Mouse (Mus musculus): Measurements from ENCODE around the gene Nbdy. TPM values are rescaled to one million over a fixed set of nuclear protein-coding genes. Genes with fewer than 3 reads are reported as not detected.

Gene Nbdy
- not detected in 2 replicates for polyA plus RNA-seq (2012; ENCODE audit: insufficient read depth, insufficient read length, low replicate concordance, missing spikeins)

DNA sequence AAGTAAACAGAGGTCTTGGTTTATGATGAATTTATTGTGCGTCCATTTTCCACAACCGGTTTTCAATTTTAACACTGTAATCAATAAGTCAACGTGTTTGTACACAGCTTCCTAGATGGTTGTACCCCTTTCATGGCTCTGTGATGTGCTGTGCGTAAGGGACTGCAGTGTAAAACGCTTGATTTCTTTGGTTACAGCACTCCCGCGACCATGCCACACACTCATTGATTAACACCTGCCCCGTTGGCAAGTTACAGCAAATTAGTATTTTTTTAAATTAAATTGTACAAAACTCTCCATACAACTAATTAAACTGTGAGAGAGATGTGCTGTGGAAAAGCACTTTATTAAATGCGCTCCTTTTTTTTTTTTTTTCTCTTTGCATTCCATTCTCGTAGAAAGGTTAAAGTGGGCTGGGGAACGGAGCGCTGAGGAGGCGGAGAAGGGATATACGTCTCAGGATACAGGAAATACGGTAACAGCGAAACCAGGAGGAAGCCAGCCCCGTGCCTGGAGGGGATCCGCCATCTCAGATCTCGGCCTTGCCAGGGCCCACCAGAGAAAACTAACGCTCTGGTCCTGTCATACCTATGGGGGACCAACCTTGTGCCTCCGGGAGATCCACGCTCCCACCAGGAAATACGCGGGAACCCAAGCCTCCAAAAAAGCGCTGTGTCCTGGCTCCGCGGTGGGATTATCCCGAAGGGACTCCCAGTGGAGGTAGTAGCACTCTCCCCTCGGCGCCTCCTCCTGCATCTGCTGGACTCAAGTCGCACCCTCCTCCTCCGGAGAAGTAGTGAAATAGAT, at the start of gene Nbdy:
Gene Nbdy (plus strand): TSS at position 481 of the 807 bp plus-strand sequence.
- 8% methylated on average over 32 of the region's 32 CpGs for WGBS
- TF ChIP-seq CTCF (IDR thresholded peaks at IDR 0.05; ENCODE audit: insufficient read depth, low read depth, low read length) (no peak), POLR2A (IDR thresholded peaks at IDR 0.05; ENCODE audit: insufficient read depth, low read depth, low read length) (no peak)
- no peaks in the 10 kb centered on the region for H3K4me1 ChIP-seq (ENCODE audit: control insufficient read depth, insufficient read depth, low read length)
- H3K4me3 ChIP-seq (ENCODE audit: insufficient read depth, low read depth, low read length): peak within 1 kb of the TSS; percentile 88
- peak within 1 kb of the TSS; percentile 80 for H3K27ac ChIP-seq (ENCODE audit: insufficient read depth, low read depth, low read length)

DNA sequence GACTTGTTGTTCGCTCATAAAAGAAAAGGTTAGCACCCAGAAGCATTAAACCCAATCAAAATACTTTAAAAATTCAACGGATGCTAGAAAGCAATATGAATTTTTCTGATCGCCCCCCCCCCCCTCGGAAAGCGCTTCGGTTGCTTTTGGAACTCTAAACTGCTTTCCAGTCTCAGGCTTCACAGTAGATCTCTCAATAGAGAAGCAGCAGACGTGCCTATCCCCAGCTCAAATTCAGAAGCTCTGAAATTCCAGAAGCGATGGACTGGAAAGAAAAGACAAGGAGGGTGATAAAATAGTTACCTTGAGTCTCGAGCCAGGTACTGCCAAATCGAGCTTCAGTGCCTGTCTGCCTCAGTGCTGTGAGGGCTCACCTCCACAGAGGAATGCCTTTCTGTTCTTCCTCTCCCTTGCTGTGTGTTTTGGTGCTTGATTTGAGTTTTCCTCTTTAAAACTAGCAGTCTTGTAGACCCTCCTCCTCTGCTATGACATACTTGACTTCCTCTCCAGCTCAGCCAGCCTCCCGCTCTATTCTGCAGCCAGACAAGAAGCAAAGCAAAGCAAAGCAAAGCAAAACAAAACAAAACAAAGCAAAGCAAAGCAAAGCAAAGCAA, 27.5 kb upstream of the Nbdy start, which contains the start of gene Kctd12b:
Gene Kctd12b (minus strand): TSS at position 610 of the 614 bp plus-strand sequence.
- Histone ChIP-seq H3K4me3 (ENCODE audit: insufficient read depth, low read depth, low read length) (peak within 1 kb of the TSS; percentile 35), H3K4me1 (ENCODE audit: control insufficient read depth, insufficient read depth, low read length) (no peaks in the 10 kb centered on the region), H3K27ac (ENCODE audit: insufficient read depth, low read depth, low read length) (no peak within 1 kb of the TSS)
- TF ChIP-seq POLR2A (IDR thresholded peaks at IDR 0.05; ENCODE audit: insufficient read depth, low read depth, low read length) (no peak), CTCF (IDR thresholded peaks at IDR 0.05; ENCODE audit: insufficient read depth, low read depth, low read length) (no peak)
- WGBS: 22% methylated on average over 11 of the region's 11 CpGs

DNA sequence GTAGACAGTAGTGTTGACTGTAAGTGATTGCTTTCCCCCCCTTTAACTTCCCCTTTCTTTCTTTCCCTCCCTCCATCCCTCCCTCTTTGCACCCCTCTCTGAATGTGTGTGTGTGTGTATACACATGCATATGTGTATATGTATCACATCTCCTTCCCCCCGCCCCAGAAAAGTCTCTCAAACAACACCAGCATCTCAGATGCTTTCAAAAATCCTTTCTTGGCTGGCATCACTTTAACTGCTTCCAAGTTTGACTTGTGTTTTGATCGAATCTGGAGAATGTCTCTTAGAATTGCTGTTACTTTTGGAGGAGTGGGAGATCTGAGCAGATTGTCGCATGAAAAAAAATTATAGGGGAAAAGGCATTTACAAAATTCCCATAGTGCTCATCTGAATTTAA, 22.9 kb upstream of the Nbdy start:
- no peak overlapping the region for H3K4me3 ChIP-seq (ENCODE audit: insufficient read depth, low read depth, low read length)
- no peaks in the 10 kb centered on the region for H3K4me1 ChIP-seq (ENCODE audit: control insufficient read depth, insufficient read depth, low read length)
- WGBS: 67% methylated on average over 3 of the region's 3 CpGs
- TF ChIP-seq POLR2A (IDR thresholded peaks at IDR 0.05; ENCODE audit: insufficient read depth, low read depth, low read length) (no peak), CTCF (IDR thresholded peaks at IDR 0.05; ENCODE audit: insufficient read depth, low read depth, low read length) (no peak)
- H3K27ac ChIP-seq (ENCODE audit: insufficient read depth, low read depth, low read length): no peak overlapping the region

DNA sequence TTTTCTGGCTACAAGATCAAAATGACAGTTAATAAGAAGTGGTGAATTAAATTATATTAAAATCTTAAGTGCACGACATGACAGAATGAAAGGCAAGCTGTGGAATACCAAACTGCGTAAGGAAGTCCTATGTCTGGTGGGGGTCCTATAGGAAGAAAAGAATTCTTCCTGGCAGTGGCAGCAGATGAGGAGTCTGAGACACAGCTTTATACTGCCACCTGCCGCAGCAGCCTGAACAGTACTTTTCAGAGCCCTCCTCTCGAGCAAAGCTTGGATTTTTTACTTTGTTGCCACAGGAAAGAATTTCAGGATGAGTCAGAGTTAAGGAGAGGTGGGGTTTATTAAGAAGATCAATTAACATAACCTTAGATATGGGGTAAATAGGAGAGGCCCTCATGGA, 15.7 kb upstream of the Nbdy start:
- Histone ChIP-seq H3K4me1 (ENCODE audit: control insufficient read depth, insufficient read depth, low read length) (no peaks in the 10 kb centered on the region), H3K4me3 (ENCODE audit: insufficient read depth, low read depth, low read length) (no peak overlapping the region), H3K27ac (ENCODE audit: insufficient read depth, low read depth, low read length) (no peak overlapping the region)
- 22% methylated on average over 4 of the region's 4 CpGs for WGBS
- TF ChIP-seq POLR2A (IDR thresholded peaks at IDR 0.05; ENCODE audit: insufficient read depth, low read depth, low read length) (no peak), CTCF (IDR thresholded peaks at IDR 0.05; ENCODE audit: insufficient read depth, low read depth, low read length) (no peak)

DNA sequence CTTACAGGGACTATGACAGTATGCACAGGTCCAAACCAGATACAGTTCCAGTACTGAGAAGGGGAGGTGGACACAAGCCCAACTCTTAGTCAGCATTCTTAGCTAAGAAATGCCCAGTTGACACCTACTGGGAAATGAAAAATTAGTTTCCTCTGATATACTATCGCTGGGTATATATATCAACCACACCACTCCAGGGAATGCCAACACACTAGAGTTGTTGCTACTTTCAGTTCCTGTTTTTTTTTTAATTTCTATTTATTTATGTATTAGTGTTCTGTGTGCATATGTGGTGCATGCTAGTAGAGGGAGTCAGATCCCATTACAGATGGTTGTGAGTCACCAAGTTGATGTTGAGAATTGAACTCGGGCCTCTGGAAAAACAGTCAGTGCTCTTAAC, 6.7 kb upstream of the Nbdy start:
- Histone ChIP-seq H3K4me3 (ENCODE audit: insufficient read depth, low read depth, low read length) (no peak overlapping the region), H3K27ac (ENCODE audit: insufficient read depth, low read depth, low read length) (no peak overlapping the region), H3K4me1 (ENCODE audit: control insufficient read depth, insufficient read depth, low read length) (no peaks in the 10 kb centered on the region)
- TF ChIP-seq CTCF (IDR thresholded peaks at IDR 0.05; ENCODE audit: insufficient read depth, low read depth, low read length) (no peak), POLR2A (IDR thresholded peaks at IDR 0.05; ENCODE audit: insufficient read depth, low read depth, low read length) (no peak)
- WGBS: 94% methylated on average over 2 of the region's 2 CpGs

DNA sequence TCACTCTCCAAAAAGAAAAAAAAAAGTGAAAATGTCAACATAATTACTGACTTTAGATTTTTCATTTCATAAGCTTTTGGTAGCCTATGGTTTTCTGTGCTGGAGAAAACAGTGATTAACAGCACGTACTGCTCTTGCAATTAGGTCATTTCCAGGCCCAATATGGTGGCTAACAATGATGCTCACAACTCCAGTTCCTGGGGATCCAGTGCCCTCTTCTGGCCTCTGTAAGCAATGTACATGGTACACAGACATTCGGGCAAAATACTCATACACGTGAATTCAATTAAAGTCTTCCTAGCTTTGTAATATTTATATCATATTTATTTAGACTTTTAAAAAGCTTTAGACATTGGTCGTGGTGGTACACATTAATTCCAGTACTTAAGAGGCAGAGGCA, 3.8 kb upstream of the Nbdy start:
- TF ChIP-seq POLR2A (IDR thresholded peaks at IDR 0.05; ENCODE audit: insufficient read depth, low read depth, low read length): no peak
- TF ChIP-seq CTCF (IDR thresholded peaks at IDR 0.05; ENCODE audit: insufficient read depth, low read depth, low read length): no peak
- 45% methylated on average over 4 of the region's 4 CpGs for WGBS
- Histone ChIP-seq H3K4me3 (ENCODE audit: insufficient read depth, low read depth, low read length) (no peak overlapping the region), H3K4me1 (ENCODE audit: control insufficient read depth, insufficient read depth, low read length) (no peaks in the 10 kb centered on the region), H3K27ac (ENCODE audit: insufficient read depth, low read depth, low read length) (no peak overlapping the region)

DNA sequence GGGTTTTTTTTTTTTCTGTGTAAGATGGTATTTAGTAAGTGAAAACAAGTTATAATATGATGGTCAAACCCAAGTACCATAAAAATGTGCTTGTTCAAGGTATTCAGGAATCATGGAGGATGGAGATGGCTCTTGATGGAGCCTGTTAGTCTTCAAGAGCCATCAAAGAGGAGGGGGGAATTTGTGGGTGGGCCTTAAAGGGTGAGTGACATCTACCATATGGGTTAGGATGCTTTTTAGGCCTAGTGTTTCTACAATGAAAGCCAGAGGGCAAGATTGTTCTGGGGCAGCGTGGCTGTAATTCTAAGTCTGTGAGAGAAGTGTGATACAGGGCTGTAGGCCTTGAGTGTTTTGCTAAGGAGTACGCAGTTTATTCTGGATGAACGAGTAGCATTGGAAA, 1.0 kb downstream of the Nbdy start:
- no peak for TF ChIP-seq POLR2A (IDR thresholded peaks at IDR 0.05; ENCODE audit: insufficient read depth, low read depth, low read length)
- TF ChIP-seq CTCF (IDR thresholded peaks at IDR 0.05; ENCODE audit: insufficient read depth, low read depth, low read length): no peak
- H3K27ac ChIP-seq (ENCODE audit: insufficient read depth, low read depth, low read length): no peak overlapping the region
- H3K4me1 ChIP-seq (ENCODE audit: control insufficient read depth, insufficient read depth, low read length): no peaks in the 10 kb centered on the region
- 35% methylated on average over 3 of the region's 3 CpGs for WGBS
- no peak overlapping the region for H3K4me3 ChIP-seq (ENCODE audit: insufficient read depth, low read depth, low read length)

DNA sequence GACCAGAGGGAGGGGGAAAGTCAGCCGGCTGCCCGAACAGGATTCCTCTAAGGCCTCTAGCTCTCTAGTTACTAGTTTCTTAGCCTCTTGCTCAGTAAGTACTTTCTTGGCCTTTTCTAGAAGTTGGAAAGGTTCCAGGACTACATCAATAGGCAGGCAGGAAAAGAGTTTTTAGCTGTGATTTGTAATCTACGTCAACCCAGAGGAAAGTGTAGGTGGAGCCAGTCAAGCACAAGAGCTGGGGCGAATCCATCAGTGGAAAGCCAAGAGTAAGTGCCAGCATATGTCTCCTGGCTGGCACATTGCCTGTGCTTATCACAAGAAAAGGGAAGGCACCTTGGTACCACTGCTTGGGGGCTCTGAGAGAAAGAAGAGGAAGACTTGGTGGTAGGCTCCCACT, 12.3 kb downstream of the Nbdy start:
- WGBS: 33% methylated on average over 4 of the region's 4 CpGs
- TF ChIP-seq POLR2A (IDR thresholded peaks at IDR 0.05; ENCODE audit: insufficient read depth, low read depth, low read length) (no peak), CTCF (IDR thresholded peaks at IDR 0.05; ENCODE audit: insufficient read depth, low read depth, low read length) (no peak)
- Histone ChIP-seq H3K27ac (ENCODE audit: insufficient read depth, low read depth, low read length) (no peak overlapping the region), H3K4me1 (ENCODE audit: control insufficient read depth, insufficient read depth, low read length) (no peaks in the 10 kb centered on the region; the same call in 1 of the 2 replicates), H3K4me3 (ENCODE audit: insufficient read depth, low read depth, low read length) (no peak overlapping the region)

DNA sequence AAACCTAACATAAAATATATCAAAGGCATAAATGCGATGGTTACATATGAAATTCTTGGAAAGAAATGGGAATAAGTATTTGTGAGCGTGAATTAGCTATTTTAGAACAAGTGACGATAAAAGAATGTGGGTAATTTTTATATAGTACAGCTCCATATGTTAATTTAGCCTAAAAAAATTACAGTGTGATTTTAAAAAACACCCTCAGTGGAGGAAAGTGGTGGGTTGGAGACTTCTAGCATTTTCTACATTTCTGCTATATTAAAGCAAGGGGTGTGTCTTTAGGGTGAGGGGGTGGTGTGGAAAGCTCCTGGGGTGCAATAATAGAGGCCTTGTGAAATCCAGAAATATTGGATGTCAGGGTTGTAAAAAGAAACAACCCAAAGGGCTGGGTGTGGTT, 19.1 kb downstream of the Nbdy start:
- Histone ChIP-seq H3K27ac (ENCODE audit: insufficient read depth, low read depth, low read length) (no peak overlapping the region), H3K4me1 (ENCODE audit: control insufficient read depth, insufficient read depth, low read length) (no peaks in the 10 kb centered on the region), H3K4me3 (ENCODE audit: insufficient read depth, low read depth, low read length) (no peak overlapping the region)
- TF ChIP-seq CTCF (IDR thresholded peaks at IDR 0.05; ENCODE audit: insufficient read depth, low read depth, low read length): no peak
- no peak for TF ChIP-seq POLR2A (IDR thresholded peaks at IDR 0.05; ENCODE audit: insufficient read depth, low read depth, low read length)
- WGBS: 40% methylated on average over 3 of the region's 3 CpGs
